Mouse (Mus musculus): Measurements from ENCODE around the gene Rhoh. TPM values are rescaled to one million over a fixed set of nuclear protein-coding genes. Genes with fewer than 3 reads are reported as not detected.

Gene Rhoh
- polyA plus RNA-seq, 1 experiment = 135 TPM

DNA sequence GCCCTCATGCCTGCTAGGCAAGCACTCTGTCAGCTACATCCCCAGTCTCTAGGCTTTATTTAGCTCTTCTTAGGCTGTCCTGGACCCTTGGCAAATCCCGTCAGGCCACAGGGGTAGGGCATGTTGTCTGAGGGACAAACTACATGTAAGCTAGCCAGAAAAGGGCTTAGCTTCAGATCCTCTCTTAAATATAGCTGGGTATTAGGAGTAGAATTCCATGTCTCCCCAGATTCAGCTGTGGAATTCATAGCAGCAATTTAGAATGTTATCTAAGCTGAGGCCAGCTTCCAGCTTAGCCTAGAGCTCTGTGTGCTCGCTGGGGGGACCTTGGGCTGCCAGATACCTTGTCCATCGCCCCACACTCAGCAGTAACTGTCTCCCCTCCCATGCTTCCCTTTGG, 14.1 kb upstream of the Rhoh start:
- no peak overlapping the region for H3K27ac ChIP-seq (ENCODE audit: control insufficient read depth, insufficient read depth, low read length)

DNA sequence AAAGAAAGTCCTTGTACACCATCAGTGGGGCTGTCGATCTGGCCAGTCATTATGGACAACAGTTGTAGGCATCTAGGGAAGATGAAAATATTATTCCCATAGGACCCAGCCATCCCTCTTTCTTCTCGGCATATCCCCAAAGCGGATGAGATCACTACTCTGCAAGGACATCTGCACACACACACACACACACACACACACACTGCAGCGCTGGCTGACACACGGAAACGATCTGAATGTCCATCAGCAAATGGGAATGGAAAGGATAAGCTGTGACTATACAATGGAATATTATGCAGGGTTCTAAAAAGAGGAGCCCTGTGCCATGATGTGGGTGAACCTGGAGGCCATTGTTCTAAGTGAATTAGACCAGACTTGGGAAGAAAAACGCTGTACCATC, 13.4 kb upstream of the Rhoh start:
- DNase-seq = no peak
- peaks cover 16% of the 10 kb centered on the region for H3K4me1 ChIP-seq (replicated peaks; ENCODE audit: control insufficient read depth, insufficient read depth, low read length)
- TF ChIP-seq POLR2A (IDR thresholded peaks at IDR 0.05; ENCODE audit: control insufficient read depth, extremely low read depth, insufficient read depth, low read length, poor library complexity) = no peak
- no peak for TF ChIP-seq CTCF (IDR thresholded peaks at IDR 0.05; ENCODE audit: borderline replicate concordance, control insufficient read depth, extremely low read depth, insufficient read depth, low read length, poor library complexity)
- no peaks in the 10 kb centered on the region for H3K27me3 ChIP-seq (ENCODE audit: control insufficient read depth, insufficient read depth, low read length)
- H3K4me3 ChIP-seq (ENCODE audit: control insufficient read depth, insufficient read depth, low read length) = no peak overlapping the region
- no peaks in the 10 kb centered on the region for H3K36me3 ChIP-seq (ENCODE audit: control insufficient read depth, insufficient read depth, low read length)
- 96% methylated on average over 7 of the region's 7 CpGs for WGBS
- no peak overlapping the region for H3K27ac ChIP-seq (ENCODE audit: control insufficient read depth, insufficient read depth, low read length)

More for the DNA sequence above, 14.1 kb upstream of the Rhoh start:
- DNase-seq = no peak
- no peaks in the 10 kb centered on the region for H3K36me3 ChIP-seq (ENCODE audit: control insufficient read depth, insufficient read depth, low read length)
- WGBS = 95% methylated on average over 3 of the region's 3 CpGs
- H3K4me3 ChIP-seq (ENCODE audit: control insufficient read depth, insufficient read depth, low read length) = no peak overlapping the region
- H3K4me1 ChIP-seq (replicated peaks; ENCODE audit: control insufficient read depth, insufficient read depth, low read length) = peaks cover 14% of the 10 kb centered on the region
- H3K27me3 ChIP-seq (ENCODE audit: control insufficient read depth, insufficient read depth, low read length) = no peaks in the 10 kb centered on the region
- TF ChIP-seq CTCF (IDR thresholded peaks at IDR 0.05; ENCODE audit: borderline replicate concordance, control insufficient read depth, extremely low read depth, insufficient read depth, low read length, poor library complexity) (no peak), POLR2A (IDR thresholded peaks at IDR 0.05; ENCODE audit: control insufficient read depth, extremely low read depth, insufficient read depth, low read length, poor library complexity) (no peak)

DNA sequence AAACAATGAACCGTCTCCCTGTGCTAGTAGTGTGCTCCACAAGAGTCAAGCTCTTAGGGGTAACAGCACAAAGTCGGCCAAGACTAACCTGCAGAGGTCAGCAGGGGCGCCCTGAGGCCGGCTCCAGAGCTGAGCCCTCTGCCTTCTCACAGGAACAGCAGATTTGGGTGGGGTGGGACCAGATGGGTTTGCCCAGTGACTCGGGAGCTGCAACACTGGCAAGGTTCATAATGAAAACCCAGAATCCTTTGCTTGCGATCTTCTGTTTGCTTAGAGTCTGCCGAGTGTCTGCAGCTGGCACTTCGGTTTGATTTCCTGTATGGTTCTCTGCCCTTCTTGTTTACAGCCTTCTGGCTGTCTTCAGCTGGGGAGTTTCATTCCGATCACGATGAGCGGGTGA, 10.2 kb upstream of the Rhoh start:
- WGBS = 6% methylated on average over 11 of the region's 11 CpGs
- peak; percentile 81 for DNase-seq
- peak overlapping the region; percentile 90 for H3K27ac ChIP-seq (ENCODE audit: control insufficient read depth, insufficient read depth, low read length)
- H3K27me3 ChIP-seq (ENCODE audit: control insufficient read depth, insufficient read depth, low read length) = no peaks in the 10 kb centered on the region
- peaks cover 21% of the 10 kb centered on the region for H3K4me1 ChIP-seq (replicated peaks; ENCODE audit: control insufficient read depth, insufficient read depth, low read length)
- TF ChIP-seq CTCF (IDR thresholded peaks at IDR 0.05; ENCODE audit: borderline replicate concordance, control insufficient read depth, extremely low read depth, insufficient read depth, low read length, poor library complexity) (no peak), POLR2A (IDR thresholded peaks at IDR 0.05; ENCODE audit: control insufficient read depth, extremely low read depth, insufficient read depth, low read length, poor library complexity) (peak; percentile 74; the same call in 1 of the 2 replicates)
- no peaks in the 10 kb centered on the region for H3K36me3 ChIP-seq (ENCODE audit: control insufficient read depth, insufficient read depth, low read length)
- H3K4me3 ChIP-seq (ENCODE audit: control insufficient read depth, insufficient read depth, low read length) = peak overlapping the region; percentile 16

DNA sequence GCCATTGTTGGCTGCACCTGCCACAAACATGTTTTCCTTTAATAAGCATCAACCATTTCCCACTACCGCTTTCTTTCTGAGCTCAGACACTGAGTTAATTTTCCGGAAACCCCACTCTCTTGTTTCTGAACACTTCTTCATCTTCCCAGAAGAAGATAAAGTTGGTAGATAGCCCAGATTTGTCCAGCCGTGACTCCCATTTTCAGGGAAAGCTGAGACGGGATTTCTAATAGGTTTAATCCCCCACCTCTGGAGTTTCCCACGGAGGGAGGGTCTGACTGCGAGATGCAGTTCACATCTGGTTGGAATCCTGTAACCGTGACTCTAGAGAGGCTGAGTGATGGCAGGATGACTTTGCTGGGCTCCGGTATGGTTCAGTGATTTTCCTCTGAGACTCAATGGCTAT, 6.2 kb upstream of the Rhoh start:
- DNase-seq = no peak
- H3K27ac ChIP-seq (ENCODE audit: control insufficient read depth, insufficient read depth, low read length) = peak overlapping the region; percentile 60
- WGBS = 86% methylated on average over 8 of the region's 8 CpGs
- no peaks in the 10 kb centered on the region for H3K36me3 ChIP-seq (ENCODE audit: control insufficient read depth, insufficient read depth, low read length)
- peaks cover 26% of the 10 kb centered on the region for H3K4me1 ChIP-seq (replicated peaks; ENCODE audit: control insufficient read depth, insufficient read depth, low read length)
- H3K4me3 ChIP-seq (ENCODE audit: control insufficient read depth, insufficient read depth, low read length) = no peak overlapping the region
- no peaks in the 10 kb centered on the region for H3K27me3 ChIP-seq (ENCODE audit: control insufficient read depth, insufficient read depth, low read length)
- no peak for TF ChIP-seq POLR2A (IDR thresholded peaks at IDR 0.05; ENCODE audit: control insufficient read depth, extremely low read depth, insufficient read depth, low read length, poor library complexity)
- no peak for TF ChIP-seq CTCF (IDR thresholded peaks at IDR 0.05; ENCODE audit: borderline replicate concordance, control insufficient read depth, extremely low read depth, insufficient read depth, low read length, poor library complexity)

DNA sequence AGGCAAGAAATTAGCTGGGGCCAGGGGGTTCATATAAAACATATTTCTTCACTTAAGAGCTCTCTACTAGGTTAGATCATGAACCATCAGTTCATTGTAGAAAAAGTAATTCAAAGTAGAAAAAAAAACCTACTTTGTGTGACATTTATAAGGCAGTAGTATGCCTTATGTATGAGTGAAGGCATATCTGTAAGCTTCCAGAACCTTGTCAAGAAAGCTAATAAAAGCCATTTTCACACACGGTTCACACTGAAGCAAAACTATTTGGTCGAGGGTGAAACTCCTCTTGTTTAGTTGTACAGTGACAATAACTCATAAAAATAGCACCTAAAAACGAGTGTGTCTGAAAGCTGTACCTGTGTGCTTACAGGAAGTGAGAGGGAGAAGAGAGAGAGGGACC, 5.4 kb upstream of the Rhoh start:
- no peak for DNase-seq
- 45% methylated on average over 3 of the region's 3 CpGs for WGBS
- Histone ChIP-seq H3K4me1 (replicated peaks; ENCODE audit: control insufficient read depth, insufficient read depth, low read length) (peaks cover 29% of the 10 kb centered on the region), H3K36me3 (ENCODE audit: control insufficient read depth, insufficient read depth, low read length) (no peaks in the 10 kb centered on the region), H3K27ac (ENCODE audit: control insufficient read depth, insufficient read depth, low read length) (peak overlapping the region; percentile 94; the same call in 1 of the 2 replicates), H3K4me3 (ENCODE audit: control insufficient read depth, insufficient read depth, low read length) (no peak overlapping the region), H3K27me3 (ENCODE audit: control insufficient read depth, insufficient read depth, low read length) (no peaks in the 10 kb centered on the region)
- TF ChIP-seq CTCF (IDR thresholded peaks at IDR 0.05; ENCODE audit: borderline replicate concordance, control insufficient read depth, extremely low read depth, insufficient read depth, low read length, poor library complexity) (no peak), POLR2A (IDR thresholded peaks at IDR 0.05; ENCODE audit: control insufficient read depth, extremely low read depth, insufficient read depth, low read length, poor library complexity) (no peak)

DNA sequence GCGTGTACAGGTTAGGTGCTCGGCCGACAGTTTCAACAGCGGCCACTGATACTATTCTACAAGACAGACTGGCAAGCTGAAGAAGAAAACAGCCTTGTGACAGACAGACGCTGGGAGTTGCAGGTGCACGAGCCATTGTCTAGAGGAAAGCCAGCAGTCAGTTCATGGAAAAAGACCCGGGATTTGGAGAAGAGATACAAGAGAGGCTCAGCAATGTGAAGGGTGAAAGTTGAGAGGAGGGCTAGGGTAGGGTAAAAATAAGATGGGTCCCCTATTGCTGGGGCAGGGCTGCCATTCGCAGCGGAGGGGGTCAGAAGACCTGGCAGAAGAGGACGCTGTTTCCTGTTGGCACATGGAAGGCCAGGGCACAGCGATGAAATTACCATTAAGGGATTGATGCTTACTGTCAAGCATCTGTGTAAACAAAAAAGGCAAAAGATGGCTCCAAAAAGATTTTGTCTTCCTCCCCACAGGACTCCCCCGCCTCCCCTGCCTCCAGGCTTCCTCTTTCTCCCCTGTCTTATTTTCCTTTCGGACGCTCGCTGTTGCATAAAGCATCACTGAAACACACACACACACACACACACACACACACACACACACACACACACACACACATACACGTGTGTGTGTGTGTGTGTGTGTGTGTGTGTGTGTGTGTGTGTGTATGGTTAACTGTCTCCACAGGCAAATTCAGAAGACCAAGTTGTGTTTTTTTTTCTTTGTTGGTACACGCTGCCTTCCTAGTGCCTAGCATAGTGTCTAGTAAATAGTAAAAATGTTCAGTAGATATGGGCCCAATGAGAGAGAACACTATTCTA, 4.2 kb upstream of the Rhoh start:
- Histone ChIP-seq H3K4me3 (ENCODE audit: control insufficient read depth, insufficient read depth, low read length) (peak overlapping the region; percentile 48), H3K36me3 (ENCODE audit: control insufficient read depth, insufficient read depth, low read length) (no peaks in the 10 kb centered on the region), H3K27ac (ENCODE audit: control insufficient read depth, insufficient read depth, low read length) (peak overlapping the region; percentile 94), H3K27me3 (ENCODE audit: control insufficient read depth, insufficient read depth, low read length) (no peaks in the 10 kb centered on the region), H3K4me1 (replicated peaks; ENCODE audit: control insufficient read depth, insufficient read depth, low read length) (peaks cover 34% of the 10 kb centered on the region)
- DNase-seq = peak; percentile 46
- 42% methylated on average over 17 of the region's 17 CpGs for WGBS
- TF ChIP-seq CTCF (IDR thresholded peaks at IDR 0.05; ENCODE audit: borderline replicate concordance, control insufficient read depth, extremely low read depth, insufficient read depth, low read length, poor library complexity) = no peak
- TF ChIP-seq POLR2A (IDR thresholded peaks at IDR 0.05; ENCODE audit: control insufficient read depth, extremely low read depth, insufficient read depth, low read length, poor library complexity) = no peak
